Mouse (Mus musculus): ENCODE measurements around the gene Rpsa. TPM values are rescaled to one million over a fixed set of nuclear protein-coding genes. Genes with fewer than 3 reads are reported as not detected.

Gene Rpsa
- polyA plus RNA-seq, 1 experiment from 2014 or later, result 1,323 TPM

- Histone ChIP-seq H3K4me3 (replicated peaks; ENCODE audit: low read depth, low read length) (peak within 1 kb of the TSS; percentile 84), H3K4me1 (replicated peaks; ENCODE audit: insufficient read depth, low read length) (no peaks in the 10 kb centered on the region), H3K4me2 (ENCODE audit: low read length) (peak within 1 kb of the TSS; percentile 50), H3K27ac (peak within 1 kb of the TSS; percentile 98), H3K9me3 (replicated peaks; ENCODE audit: low read length) (no peaks in the 10 kb centered on the region), H3K36me3 (ENCODE audit: insufficient read depth, low read length) (no peaks in the 10 kb centered on the region), H3K9ac (ENCODE audit: low read depth, low read length) (peak within 1 kb of the TSS; percentile 81), H3K27me3 (ENCODE audit: insufficient read depth, low read length) (no peaks in the 10 kb centered on the region)
- DNase-seq (ENCODE audit: low spot score), result peak; percentile 96
- peak; percentile 97 for ATAC-seq (replicated peaks; ENCODE audit: low FRiP score, low read depth)
- 1% methylated on average over 62 of the region's 62 CpGs for WGBS
- TF ChIP-seq CTCF (IDR thresholded peaks at IDR 0.05; ENCODE audit: low read depth), result peak; percentile 80
Observed at GRCm38 (mm10) chr9:120110211-120111018, 17.1 kb upstream of the Rpsa start, which contains the start of gene Slc25a38. Gene Slc25a38, plus strand, starts transcription at chr9:120110374.

DNA sequence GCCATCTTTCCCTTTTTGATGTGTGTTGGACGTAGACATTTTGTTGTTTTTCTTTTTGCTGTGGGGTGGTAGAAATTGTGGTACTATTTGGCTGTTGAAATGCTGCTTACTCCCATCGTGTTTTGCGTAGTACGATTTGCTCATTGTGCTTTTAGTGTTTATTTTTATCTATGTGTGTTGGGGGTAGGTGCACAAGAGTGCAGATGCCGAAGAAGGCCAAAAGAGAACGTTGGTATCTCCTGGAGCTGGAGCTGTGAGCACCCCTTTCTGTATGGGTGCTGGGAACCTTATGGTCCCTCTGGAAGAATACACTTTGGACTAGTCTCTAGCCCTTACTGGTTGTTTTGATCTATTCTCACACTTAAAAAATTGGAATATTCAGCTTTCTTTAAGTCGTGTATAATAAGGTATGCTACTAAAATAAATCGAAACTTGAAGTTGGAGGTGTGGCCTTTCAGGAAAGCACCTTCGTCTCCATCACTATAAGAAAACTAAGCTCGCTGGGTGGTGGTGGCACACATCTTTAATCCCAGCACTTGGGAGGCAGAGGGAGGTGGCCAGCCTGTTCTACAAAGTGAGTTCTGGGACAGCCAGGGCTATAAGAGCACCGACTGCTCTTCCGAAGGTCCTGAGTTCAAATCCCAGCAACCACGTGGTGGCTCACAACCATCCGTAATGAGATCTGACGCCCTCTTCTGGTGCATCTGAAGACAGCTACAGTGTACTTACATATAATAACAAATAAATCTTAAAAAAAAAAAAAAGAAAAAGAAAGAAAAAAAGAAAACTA is 16.1 kb upstream of the Rpsa start:
- H3K27me3 ChIP-seq (ENCODE audit: insufficient read depth, low read length), result no peaks in the 10 kb centered on the region
- DNase-seq (ENCODE audit: low spot score), result no peak
- no peaks in the 10 kb centered on the region for H3K4me1 ChIP-seq (replicated peaks; ENCODE audit: insufficient read depth, low read length)
- peak overlapping the region; percentile 84 for H3K4me3 ChIP-seq (replicated peaks; ENCODE audit: low read depth, low read length)
- H3K9me3 ChIP-seq (replicated peaks; ENCODE audit: low read length), result no peaks in the 10 kb centered on the region
- H3K36me3 ChIP-seq (ENCODE audit: insufficient read depth, low read length), result 0 out of 2 replicates have a peak, but pooled peaks cover under 1% of the 10 kb centered on the region
- ATAC-seq (replicated peaks; ENCODE audit: low FRiP score, low read depth), result no peak
- 0 out of 2 replicates have a peak overlapping the region, but pooled peaks have one; percentile 6 for H3K9ac ChIP-seq (ENCODE audit: low read depth, low read length)
- WGBS, result 71% methylated on average over 15 of the region's 15 CpGs
- H3K4me2 ChIP-seq (ENCODE audit: low read length), result peak overlapping the region; percentile 50
- peak overlapping the region; percentile 98 for H3K27ac ChIP-seq
- no peak for TF ChIP-seq CTCF (IDR thresholded peaks at IDR 0.05; ENCODE audit: low read depth)

DNA sequence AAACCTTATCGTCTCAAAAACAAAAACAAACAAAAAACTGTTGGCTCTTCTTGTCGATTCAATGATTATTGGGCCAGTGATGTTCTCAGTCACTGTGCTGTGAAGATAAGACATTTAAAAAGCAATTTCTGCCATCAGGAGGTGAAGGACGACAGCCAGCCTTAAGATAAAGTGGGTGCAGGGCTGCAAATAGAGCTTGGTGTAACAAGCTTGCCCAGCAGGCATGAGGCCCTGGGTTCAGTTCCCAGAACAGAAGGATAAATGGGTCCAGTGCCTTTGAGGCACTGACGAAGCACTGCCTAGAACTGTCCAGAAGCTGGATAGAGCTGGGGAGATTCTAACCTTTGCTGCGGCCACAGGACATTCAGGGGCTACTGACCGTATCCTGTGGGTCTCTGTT is 15.0 kb upstream of the Rpsa start:
- Histone ChIP-seq H3K36me3 (ENCODE audit: insufficient read depth, low read length) (0 out of 2 replicates have a peak, but pooled peaks cover 7% of the 10 kb centered on the region), H3K9ac (ENCODE audit: low read depth, low read length) (no peak overlapping the region), H3K4me1 (replicated peaks; ENCODE audit: insufficient read depth, low read length) (no peaks in the 10 kb centered on the region), H3K27ac (no peak overlapping the region), H3K9me3 (replicated peaks; ENCODE audit: low read length) (no peaks in the 10 kb centered on the region), H3K4me2 (ENCODE audit: low read length) (no peak overlapping the region), H3K27me3 (ENCODE audit: insufficient read depth, low read length) (no peaks in the 10 kb centered on the region), H3K4me3 (replicated peaks; ENCODE audit: low read depth, low read length) (no peak overlapping the region)
- WGBS, result 92% methylated on average over 6 of the region's 6 CpGs
- no peak for TF ChIP-seq CTCF (IDR thresholded peaks at IDR 0.05; ENCODE audit: low read depth)
- DNase-seq (ENCODE audit: low spot score) (no peak), ATAC-seq (replicated peaks; ENCODE audit: low FRiP score, low read depth) (no peak)

DNA sequence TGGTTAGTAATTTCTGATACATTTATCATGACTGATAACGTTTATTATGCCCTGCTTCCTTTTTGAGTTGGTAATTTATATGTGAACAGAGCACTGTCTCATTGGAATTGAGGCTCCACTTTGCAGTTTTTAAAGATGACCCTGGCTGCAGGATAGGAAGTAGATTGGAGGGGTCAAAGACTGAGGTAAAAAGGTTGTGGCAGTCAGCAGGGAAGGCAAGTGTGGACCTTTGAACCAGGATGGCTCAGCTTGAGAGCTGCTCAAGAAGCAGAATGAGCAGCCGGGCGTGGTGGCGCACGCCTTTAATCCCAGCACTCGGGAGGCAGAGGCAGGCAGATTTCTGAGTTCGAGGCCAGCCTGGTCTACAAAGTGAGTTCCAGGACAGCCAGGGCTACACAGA is 14.0 kb upstream of the Rpsa start:
- no peak overlapping the region for H3K27ac ChIP-seq
- no peaks in the 10 kb centered on the region for H3K4me1 ChIP-seq (replicated peaks; ENCODE audit: insufficient read depth, low read length)
- no peak overlapping the region for H3K9ac ChIP-seq (ENCODE audit: low read depth, low read length)
- H3K27me3 ChIP-seq (ENCODE audit: insufficient read depth, low read length), result no peaks in the 10 kb centered on the region
- no peak for DNase-seq (ENCODE audit: low spot score)
- no peak for ATAC-seq (replicated peaks; ENCODE audit: low FRiP score, low read depth)
- H3K36me3 ChIP-seq (ENCODE audit: insufficient read depth, low read length), result peaks cover 17% of the 10 kb centered on the region; the same call in 1 of the 2 replicates
- WGBS, result 90% methylated on average over 6 of the region's 7 CpGs
- no peak overlapping the region for H3K4me2 ChIP-seq (ENCODE audit: low read length)
- no peak overlapping the region for H3K4me3 ChIP-seq (replicated peaks; ENCODE audit: low read depth, low read length)
- TF ChIP-seq CTCF (IDR thresholded peaks at IDR 0.05; ENCODE audit: low read depth), result no peak
- no peaks in the 10 kb centered on the region for H3K9me3 ChIP-seq (replicated peaks; ENCODE audit: low read length)

DNA sequence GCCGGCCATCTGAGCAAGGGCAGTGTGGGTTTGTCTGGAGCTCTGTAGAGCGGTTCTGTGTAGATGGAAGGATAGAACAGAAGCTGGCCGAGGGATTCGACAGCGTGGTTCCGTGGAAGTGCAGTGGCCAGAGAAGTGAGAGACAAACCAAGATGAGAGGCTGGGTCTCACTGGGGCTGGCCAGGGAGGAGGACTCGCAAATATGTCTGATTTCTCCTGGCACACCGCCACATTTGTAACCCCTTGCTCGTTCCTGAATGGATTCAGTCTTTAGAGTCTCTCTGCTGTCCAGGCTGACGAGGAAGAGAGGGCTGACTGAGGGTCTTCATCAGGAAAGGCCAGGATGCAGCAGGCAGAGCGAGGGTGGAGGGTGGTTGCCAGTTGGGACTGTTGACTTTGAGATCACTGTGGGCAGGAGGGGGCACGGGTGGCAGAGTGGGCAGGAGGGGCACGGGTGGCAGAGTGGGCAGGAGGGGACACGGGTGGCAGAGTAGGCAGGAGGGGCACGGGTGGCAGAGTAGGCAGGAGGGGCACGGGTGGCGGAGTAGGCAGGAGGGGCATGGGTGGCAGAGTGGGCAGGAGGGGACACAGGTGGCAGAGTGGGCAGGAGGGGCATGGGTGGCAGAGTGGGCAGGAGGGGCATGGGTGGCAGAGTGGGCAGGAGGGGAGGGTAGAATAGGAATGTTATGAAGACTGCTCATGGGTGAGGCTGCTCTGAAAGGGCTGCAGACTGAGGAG is 13.3 kb upstream of the Rpsa start:
- H3K4me3 ChIP-seq (replicated peaks; ENCODE audit: low read depth, low read length), result no peak overlapping the region
- no peaks in the 10 kb centered on the region for H3K27me3 ChIP-seq (ENCODE audit: insufficient read depth, low read length)
- no peak overlapping the region for H3K9ac ChIP-seq (ENCODE audit: low read depth, low read length)
- H3K9me3 ChIP-seq (replicated peaks; ENCODE audit: low read length), result no peaks in the 10 kb centered on the region
- WGBS, result 83% methylated on average over 17 of the region's 17 CpGs
- no peak overlapping the region for H3K27ac ChIP-seq
- peaks cover 20% of the 10 kb centered on the region; the same call in 1 of the 2 replicates for H3K36me3 ChIP-seq (ENCODE audit: insufficient read depth, low read length)
- DNase-seq (ENCODE audit: low spot score), result no peak
- TF ChIP-seq CTCF (IDR thresholded peaks at IDR 0.05; ENCODE audit: low read depth), result no peak
- ATAC-seq (replicated peaks; ENCODE audit: low FRiP score, low read depth), result no peak
- no peak overlapping the region for H3K4me2 ChIP-seq (ENCODE audit: low read length)
- no peaks in the 10 kb centered on the region for H3K4me1 ChIP-seq (replicated peaks; ENCODE audit: insufficient read depth, low read length)

- Histone ChIP-seq H3K4me3 (replicated peaks; ENCODE audit: low read depth, low read length) (no peak overlapping the region), H3K27me3 (ENCODE audit: insufficient read depth, low read length) (no peaks in the 10 kb centered on the region), H3K4me1 (replicated peaks; ENCODE audit: insufficient read depth, low read length) (no peaks in the 10 kb centered on the region), H3K9ac (ENCODE audit: low read depth, low read length) (no peak overlapping the region), H3K27ac (no peak overlapping the region), H3K36me3 (ENCODE audit: insufficient read depth, low read length) (peaks cover 20% of the 10 kb centered on the region; the same call in 1 of the 2 replicates), H3K9me3 (replicated peaks; ENCODE audit: low read length) (no peaks in the 10 kb centered on the region), H3K4me2 (ENCODE audit: low read length) (no peak overlapping the region)
- WGBS, result 95% methylated on average over 2 of the region's 2 CpGs
- DNase-seq (ENCODE audit: low spot score), result no peak
- no peak for TF ChIP-seq CTCF (IDR thresholded peaks at IDR 0.05; ENCODE audit: low read depth)
- no peak for ATAC-seq (replicated peaks; ENCODE audit: low FRiP score, low read depth)
Observed at GRCm38 (mm10) chr9:120114789-120115151, 12.7 kb upstream of the Rpsa start.
